Mouse (Mus musculus) midbrain, embryonic 12.5 days (tissue): ENCODE measurements at regions not wholly inside any gene's neighbourhood (a gene's known extent, or its start where the extent isn't known, plus 50 kb on each side); places are given as distances from the start of the nearest gene placed in this dataset.

Source experiments
- ATAC-seq: fragments of 200-750 bp; cut with Nextera tagmentation; 2 replicates; pipeline ENCODE4 v1.8.0; 2017; ENCODE audit warnings: low read depth, moderate TSS enrichment, moderate library complexity; ENCODE audit not compliant: low FRiP score
- H3K27ac ChIP-seq: fragments of 300-500 bp; sonication (generic); replicated peaks from 2 replicates; pipeline ENCODE4 v1.5.1; 2016; ENCODE audit warnings: mild to moderate bottlenecking
- H3K27me3 ChIP-seq: fragments of 300-500 bp; sonication (generic); 2 replicates; pipeline ENCODE4 v1.6.1; 2016; ENCODE audit warnings: mild to moderate bottlenecking
- H3K36me3 ChIP-seq: fragments of 300-500 bp; sonication (generic); 2 replicates; pipeline ENCODE4 v1.6.1; 2016
- H3K4me1 ChIP-seq: fragments of 300-500 bp; sonication (generic); 2 replicates; pipeline ENCODE4 v1.6.1; 2016
- H3K4me2 ChIP-seq: fragments of 300-500 bp; sonication (generic); replicated peaks from 2 replicates; pipeline ENCODE4 v1.6.1; 2016; ENCODE audit warnings: mild to moderate bottlenecking, moderate library complexity
- H3K4me3 ChIP-seq: fragments of 300-500 bp; sonication (generic); 2 replicates; pipeline ENCODE4 v1.5.1; 2016; ENCODE audit warnings: mild to moderate bottlenecking
- H3K9ac ChIP-seq: fragments of 300-500 bp; sonication (generic); replicated peaks from 2 replicates; pipeline ENCODE4 v1.6.1; 2016; ENCODE audit warnings: mild to moderate bottlenecking, moderate library complexity
- H3K9me3 ChIP-seq: fragments of 300-500 bp; sonication (generic); 2 replicates; pipeline ENCODE4 v1.6.1; 2016; ENCODE audit warnings: mild to moderate bottlenecking
- WGBS: fragments of 180-500 bp; shearing (Covaris S2); methylation state at CpG from one replicate; pipeline ENCODE4 v1.1.7; 2016; 5-methylcytosine and 5-hydroxymethylcytosine counted together

DNA sequence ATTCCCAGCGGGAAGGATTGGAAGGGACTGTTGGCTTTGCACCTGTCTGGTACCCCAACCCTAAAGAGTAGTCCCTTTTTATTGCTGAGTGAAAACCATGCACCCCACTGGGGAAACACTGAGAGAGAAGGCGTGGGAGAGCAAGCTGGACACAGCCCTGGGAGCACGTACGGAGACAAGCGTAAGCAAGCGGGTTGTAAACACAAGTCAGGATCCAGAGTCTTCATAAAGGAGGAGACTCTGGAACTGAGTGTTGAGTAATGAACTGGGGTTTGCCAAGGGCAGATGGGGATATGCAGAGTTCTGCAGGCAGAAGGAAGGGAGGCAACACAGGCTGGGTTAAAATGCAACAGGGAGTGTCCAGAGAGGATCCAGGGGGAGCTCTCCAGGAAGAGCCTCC is 141.5 kb upstream of the Dyrk2 start:
- Histone ChIP-seq H3K27ac (no peak overlapping the region), H3K36me3 (no peaks in the 10 kb centered on the region), H3K9me3 (no peaks in the 10 kb centered on the region), H3K4me1 (no peaks in the 10 kb centered on the region), H3K9ac (no peak overlapping the region), H3K27me3 (no peaks in the 10 kb centered on the region), H3K4me3 (no peak overlapping the region), H3K4me2 (no peak overlapping the region)
- 86% methylated on average over 6 of the region's 6 CpGs for WGBS
- ATAC-seq, result no peak

DNA sequence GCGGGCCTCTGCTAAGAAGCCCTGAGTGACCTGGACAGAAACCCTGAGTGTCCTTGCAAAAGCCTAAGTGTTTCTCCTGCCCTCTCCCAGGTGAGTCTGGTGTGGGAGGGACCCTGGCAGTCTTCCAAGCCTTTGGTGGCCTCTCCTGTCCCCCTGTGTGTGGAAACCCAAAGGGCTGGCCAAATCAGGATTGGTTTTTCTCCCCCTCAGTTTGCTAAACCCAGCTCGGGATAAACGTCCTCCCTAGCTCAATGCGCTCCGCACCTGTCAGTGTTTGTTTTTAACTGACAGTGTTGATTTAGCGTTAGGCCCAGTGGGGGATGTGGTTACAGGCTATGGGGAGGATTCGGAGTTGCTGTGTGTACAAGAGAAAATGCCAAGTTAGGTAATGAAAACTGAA is 140.9 kb upstream of the Dyrk2 start:
- H3K36me3 ChIP-seq, result no peaks in the 10 kb centered on the region
- no peak overlapping the region for H3K4me3 ChIP-seq
- H3K27ac ChIP-seq, result no peak overlapping the region
- WGBS, result 47% methylated on average over 7 of the region's 7 CpGs
- no peak overlapping the region for H3K9ac ChIP-seq
- H3K9me3 ChIP-seq, result no peaks in the 10 kb centered on the region
- no peak for ATAC-seq
- no peaks in the 10 kb centered on the region for H3K27me3 ChIP-seq
- no peak overlapping the region for H3K4me2 ChIP-seq
- no peaks in the 10 kb centered on the region for H3K4me1 ChIP-seq

DNA sequence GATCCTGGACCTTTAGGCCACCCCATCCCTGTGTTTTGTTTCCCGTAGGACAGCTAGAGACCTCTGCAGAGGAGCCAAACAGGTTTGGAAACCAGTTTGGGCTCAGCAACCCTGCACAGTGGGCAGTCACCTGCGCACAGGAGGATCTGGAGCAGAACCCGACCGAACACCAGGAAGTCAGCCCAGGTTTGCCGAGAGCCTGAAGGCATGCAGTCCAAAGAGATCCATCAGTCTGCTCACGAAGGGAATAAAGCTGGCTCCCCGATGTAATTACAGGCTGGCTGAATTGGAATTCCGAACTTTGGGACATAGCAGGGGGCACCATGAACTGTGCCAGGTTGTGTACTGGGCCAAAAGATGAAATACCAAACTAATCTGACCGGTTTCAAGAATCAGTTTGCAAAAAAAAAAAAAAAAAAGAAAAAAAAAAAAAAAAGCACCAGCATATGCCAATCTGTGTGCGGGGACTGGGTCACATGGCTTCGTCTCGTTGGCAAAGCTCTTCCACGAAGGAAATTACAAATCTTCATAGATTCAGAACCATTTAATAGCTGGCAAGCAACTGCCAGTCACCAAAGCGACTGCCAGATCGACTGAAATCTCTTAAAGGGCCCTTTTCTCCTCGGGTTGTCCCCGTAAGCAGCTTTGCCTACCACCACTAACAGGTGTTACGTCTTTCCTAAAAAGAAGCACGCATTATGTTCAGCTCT is 137.0 kb upstream of the Dyrk2 start:
- H3K4me3 ChIP-seq, result no peak overlapping the region
- no peaks in the 10 kb centered on the region for H3K36me3 ChIP-seq
- no peak overlapping the region for H3K9ac ChIP-seq
- no peaks in the 10 kb centered on the region for H3K27me3 ChIP-seq
- no peak overlapping the region for H3K4me2 ChIP-seq
- 91% methylated on average over 19 of the region's 19 CpGs for WGBS
- no peak overlapping the region for H3K27ac ChIP-seq
- no peaks in the 10 kb centered on the region for H3K9me3 ChIP-seq
- no peaks in the 10 kb centered on the region for H3K4me1 ChIP-seq
- ATAC-seq, result no peak

DNA sequence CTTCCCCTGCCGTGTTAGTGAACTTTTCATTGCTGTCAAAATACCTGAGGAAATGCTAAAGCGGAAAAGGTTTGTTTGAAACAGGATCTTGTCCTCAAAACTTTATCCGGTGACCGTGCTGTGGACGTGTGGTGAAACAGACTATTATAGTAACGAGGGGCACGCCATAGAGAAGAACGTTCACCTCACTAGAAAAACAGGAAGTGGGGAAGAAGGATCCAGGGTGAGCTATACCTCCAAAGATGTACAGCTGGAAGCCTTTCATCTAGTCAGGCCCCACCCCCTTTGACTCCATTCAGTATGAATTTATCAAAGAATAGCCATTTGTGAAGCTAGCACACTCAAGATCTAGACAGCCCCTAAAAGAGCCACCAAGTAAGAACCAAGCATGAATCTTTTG is 135.5 kb upstream of the Dyrk2 start:
- no peaks in the 10 kb centered on the region for H3K27me3 ChIP-seq
- H3K4me1 ChIP-seq, result no peaks in the 10 kb centered on the region
- no peak for ATAC-seq
- WGBS, result 96% methylated on average over 8 of the region's 8 CpGs
- H3K4me2 ChIP-seq, result no peak overlapping the region
- H3K9ac ChIP-seq, result no peak overlapping the region
- no peaks in the 10 kb centered on the region for H3K9me3 ChIP-seq
- H3K27ac ChIP-seq, result no peak overlapping the region
- H3K4me3 ChIP-seq, result no peak overlapping the region
- no peaks in the 10 kb centered on the region for H3K36me3 ChIP-seq

DNA sequence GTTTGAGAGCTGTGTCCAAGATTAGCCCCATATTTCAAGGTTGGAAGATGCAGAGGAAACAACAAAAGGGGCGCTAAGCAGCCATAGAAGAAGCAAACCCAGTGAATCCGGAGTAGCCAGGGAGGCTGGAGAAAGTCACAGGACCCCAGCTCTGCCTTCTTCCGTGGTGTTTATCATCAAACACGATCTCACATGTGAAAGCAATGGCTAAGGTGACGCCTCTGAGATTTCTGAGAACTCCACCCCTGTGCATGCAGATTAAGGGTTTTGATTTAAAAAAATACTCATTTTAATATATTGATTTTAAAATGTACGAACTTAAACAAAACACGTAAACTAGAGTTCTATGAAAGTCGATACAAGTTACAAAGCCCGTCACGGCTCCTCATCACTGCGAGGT is 134.4 kb upstream of the Dyrk2 start:
- H3K9me3 ChIP-seq, result no peaks in the 10 kb centered on the region
- ATAC-seq, result no peak
- H3K27ac ChIP-seq, result no peak overlapping the region
- no peaks in the 10 kb centered on the region for H3K36me3 ChIP-seq
- H3K27me3 ChIP-seq, result no peaks in the 10 kb centered on the region
- no peak overlapping the region for H3K9ac ChIP-seq
- H3K4me3 ChIP-seq, result no peak overlapping the region
- WGBS, result 91% methylated on average over 11 of the region's 11 CpGs
- no peaks in the 10 kb centered on the region for H3K4me1 ChIP-seq
- H3K4me2 ChIP-seq, result no peak overlapping the region

DNA sequence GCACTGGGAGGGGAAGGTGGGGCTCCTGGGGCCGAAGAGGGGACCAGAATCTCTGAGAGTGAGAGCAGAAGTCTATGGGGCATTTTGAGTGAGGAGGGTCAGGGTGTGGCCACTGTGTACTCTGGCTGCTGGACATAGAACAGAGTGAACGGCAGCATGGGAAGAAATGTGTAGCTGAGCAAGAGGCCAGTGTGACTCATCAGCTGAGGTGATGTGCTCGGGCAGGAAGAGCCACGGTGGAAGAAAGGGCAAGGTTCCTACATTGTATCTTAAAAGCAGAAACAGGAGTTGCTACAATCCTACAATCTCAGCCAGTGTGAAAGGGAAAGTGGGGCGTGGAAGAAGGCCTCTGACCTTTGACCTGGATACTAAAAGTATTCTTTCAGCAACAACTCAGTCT is 133.8 kb upstream of the Dyrk2 start:
- Histone ChIP-seq H3K4me3 (no peak overlapping the region), H3K9ac (no peak overlapping the region), H3K27me3 (no peaks in the 10 kb centered on the region), H3K4me2 (no peak overlapping the region), H3K4me1 (no peaks in the 10 kb centered on the region), H3K9me3 (no peaks in the 10 kb centered on the region), H3K36me3 (no peaks in the 10 kb centered on the region), H3K27ac (no peak overlapping the region)
- 69% methylated on average over 5 of the region's 5 CpGs for WGBS
- no peak for ATAC-seq

DNA sequence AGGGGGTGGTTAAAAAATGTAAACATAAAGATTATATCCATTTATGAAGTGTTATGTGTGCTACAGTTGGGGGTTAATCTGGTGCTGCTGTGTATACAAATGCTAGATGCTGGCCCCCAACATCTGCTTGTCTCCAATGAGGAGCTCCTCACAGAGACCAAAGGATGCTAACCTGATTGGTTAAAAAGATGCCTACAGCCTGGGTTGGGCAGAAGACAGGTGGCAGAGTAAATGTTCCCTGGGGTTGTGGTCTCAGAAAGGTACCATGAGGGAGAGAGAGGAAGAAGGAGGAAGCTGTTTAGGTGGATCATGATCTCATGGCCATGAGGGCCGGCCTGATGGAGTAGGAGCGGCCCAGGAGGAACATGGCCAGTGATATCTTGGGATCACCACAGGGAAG is 133.0 kb upstream of the Dyrk2 start:
- Histone ChIP-seq H3K4me2 (no peak overlapping the region), H3K9me3 (no peaks in the 10 kb centered on the region), H3K36me3 (no peaks in the 10 kb centered on the region), H3K27me3 (no peaks in the 10 kb centered on the region), H3K27ac (no peak overlapping the region), H3K4me3 (no peak overlapping the region), H3K4me1 (no peaks in the 10 kb centered on the region), H3K9ac (no peak overlapping the region)
- ATAC-seq, result no peak
- WGBS, result 98% methylated on average over 2 of the region's 2 CpGs

DNA sequence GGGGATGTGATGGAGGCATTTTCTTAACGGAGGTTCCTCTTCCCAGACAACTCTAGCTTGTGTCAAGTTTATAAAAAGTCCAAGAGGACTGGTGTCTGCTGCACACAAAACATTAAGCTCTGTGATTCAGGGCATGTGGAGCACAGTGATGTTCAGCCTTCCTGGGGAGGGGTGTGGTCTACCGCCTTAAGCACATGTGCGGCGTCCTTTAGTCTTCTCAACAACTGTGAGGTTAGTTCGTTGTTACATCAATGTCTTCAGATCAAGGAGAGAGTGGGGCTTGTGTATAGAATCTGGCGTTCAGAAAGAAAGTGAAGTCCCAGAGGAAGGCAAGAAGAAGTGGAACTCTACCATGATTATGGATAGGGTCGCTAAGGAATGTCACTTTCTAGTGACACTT is 131.9 kb upstream of the Dyrk2 start:
- Histone ChIP-seq H3K27me3 (no peaks in the 10 kb centered on the region), H3K27ac (no peak overlapping the region), H3K36me3 (no peaks in the 10 kb centered on the region), H3K4me3 (no peak overlapping the region), H3K9ac (no peak overlapping the region), H3K9me3 (no peaks in the 10 kb centered on the region), H3K4me1 (no peaks in the 10 kb centered on the region), H3K4me2 (no peak overlapping the region)
- ATAC-seq, result no peak
- 94% methylated on average over 7 of the region's 7 CpGs for WGBS

DNA sequence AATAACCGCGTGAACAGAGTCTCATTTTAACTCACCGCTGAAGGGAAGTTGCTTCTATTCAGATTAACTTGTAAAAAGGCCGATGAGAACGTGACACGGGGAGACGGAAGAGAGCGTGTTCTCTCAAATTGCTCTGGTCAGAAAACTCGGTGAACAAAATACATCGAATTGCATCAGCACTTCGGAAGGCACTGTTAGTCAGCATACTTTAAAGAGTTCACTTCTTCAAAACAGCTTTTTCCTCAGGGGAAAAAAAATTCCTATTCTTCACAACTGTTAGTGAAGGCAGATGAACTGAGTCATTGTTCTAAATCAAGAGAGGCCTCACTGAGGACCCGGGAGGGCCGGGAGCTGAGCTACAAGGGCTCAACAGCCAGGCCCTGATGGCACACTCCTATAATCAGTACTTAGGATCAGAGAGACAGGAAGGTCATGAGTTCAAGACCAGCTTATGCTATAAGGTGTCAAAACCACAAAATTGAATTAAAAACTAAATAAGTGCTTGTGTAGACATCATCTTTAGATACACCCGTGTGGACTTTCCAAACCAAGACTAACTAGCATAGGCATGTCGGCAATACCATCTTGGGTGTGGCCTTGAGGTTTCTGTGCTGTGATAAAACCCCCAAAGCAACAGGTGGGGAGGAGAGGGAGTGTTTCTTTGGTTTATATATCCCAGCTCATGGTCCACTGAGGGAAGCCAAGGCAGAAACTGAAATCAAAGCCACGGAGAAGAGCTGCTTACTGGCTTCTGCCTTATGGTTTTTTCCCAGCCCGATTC is 131.2 kb upstream of the Dyrk2 start:
- Histone ChIP-seq H3K9ac (no peak overlapping the region), H3K4me3 (no peak overlapping the region), H3K4me2 (no peak overlapping the region), H3K27me3 (no peaks in the 10 kb centered on the region), H3K27ac (no peak overlapping the region), H3K4me1 (no peaks in the 10 kb centered on the region), H3K9me3 (no peaks in the 10 kb centered on the region), H3K36me3 (no peaks in the 10 kb centered on the region)
- no peak for ATAC-seq
- 89% methylated on average over 17 of the region's 17 CpGs for WGBS

DNA sequence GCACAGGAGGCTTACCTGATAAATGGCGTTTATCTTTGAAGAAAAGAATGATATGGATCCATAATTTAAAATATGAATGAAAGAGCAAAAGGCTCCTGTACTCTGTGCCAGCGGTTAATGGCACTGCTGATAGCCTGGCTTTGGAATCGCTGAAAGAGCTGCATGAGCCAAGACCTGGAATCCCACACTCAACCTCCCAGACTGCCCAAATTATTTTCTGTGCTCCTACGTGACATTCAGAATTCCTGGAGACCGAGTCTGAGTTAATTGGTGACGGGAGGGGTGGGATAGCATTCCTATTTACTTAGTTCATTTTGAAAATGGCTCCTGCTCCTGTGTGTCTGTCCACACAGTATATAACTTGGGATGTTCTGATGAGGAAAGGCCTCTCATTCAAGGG is 129.0 kb upstream of the Dyrk2 start:
- WGBS, result 86% methylated on average over 6 of the region's 6 CpGs
- H3K36me3 ChIP-seq, result no peaks in the 10 kb centered on the region
- no peaks in the 10 kb centered on the region for H3K27me3 ChIP-seq
- no peaks in the 10 kb centered on the region for H3K9me3 ChIP-seq
- H3K4me2 ChIP-seq, result no peak overlapping the region
- H3K4me1 ChIP-seq, result no peaks in the 10 kb centered on the region
- H3K9ac ChIP-seq, result no peak overlapping the region
- no peak for ATAC-seq
- no peak overlapping the region for H3K4me3 ChIP-seq
- no peak overlapping the region for H3K27ac ChIP-seq

DNA sequence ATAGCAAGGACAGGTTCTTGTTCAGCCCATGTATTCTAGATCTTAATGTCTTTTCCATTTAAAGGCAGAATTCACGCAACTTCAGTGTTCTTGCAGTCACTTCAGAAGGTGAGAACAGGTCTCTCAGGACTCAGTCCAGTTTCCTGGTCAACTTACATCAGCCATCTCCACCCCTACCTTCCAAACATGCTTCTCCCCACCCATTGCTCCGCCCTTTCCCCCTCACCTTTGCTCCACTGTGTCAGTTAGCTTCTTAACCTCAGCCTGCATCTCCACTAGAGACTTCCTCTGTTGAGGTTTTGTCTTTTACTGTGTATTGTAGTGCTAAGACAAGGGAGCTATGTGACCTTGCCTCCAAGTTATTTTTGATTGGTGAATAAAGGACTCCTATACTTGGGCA is 127.0 kb upstream of the Dyrk2 start:
- Histone ChIP-seq H3K4me3 (no peak overlapping the region), H3K27ac (no peak overlapping the region), H3K4me1 (no peaks in the 10 kb centered on the region), H3K36me3 (no peaks in the 10 kb centered on the region), H3K4me2 (no peak overlapping the region), H3K9me3 (no peaks in the 10 kb centered on the region), H3K9ac (no peak overlapping the region), H3K27me3 (no peaks in the 10 kb centered on the region)
- 95% methylated on average over 2 of the region's 2 CpGs for WGBS
- no peak for ATAC-seq

DNA sequence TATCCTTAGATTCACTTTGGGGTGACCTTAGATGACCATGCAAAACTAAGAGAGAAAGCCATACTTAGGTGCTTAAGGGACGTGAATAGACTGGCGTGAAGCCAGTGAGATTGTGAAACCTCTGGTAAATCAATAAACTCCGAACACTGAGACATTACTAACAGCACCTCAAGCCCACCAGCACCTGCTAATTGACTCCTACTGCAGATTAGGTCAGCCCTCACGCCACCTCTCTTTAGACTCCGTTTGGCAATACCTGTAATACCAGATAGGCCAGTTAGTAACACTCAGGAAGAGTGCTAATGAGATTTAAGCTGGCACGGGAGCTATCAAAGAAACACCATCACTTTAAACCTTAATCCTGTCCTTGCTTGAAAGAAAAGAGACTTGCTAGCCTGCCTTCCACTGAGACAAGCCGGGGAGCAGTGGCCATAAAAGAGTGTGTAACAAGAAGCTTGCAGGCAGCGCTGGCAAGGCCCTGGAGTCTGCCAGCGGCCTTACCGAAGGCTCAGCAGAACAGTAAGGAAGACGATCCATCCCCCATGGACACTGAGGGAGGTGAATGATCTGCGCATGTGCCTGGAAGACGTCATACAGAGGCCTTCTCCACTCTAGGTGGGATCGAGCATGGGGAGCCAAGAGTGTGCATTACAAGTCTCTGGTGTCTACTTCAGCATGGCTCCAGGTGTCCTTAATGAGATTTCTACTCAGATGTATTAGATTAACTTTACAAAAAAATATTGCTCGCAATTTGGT is 124.0 kb upstream of the Dyrk2 start:
- Histone ChIP-seq H3K36me3 (no peaks in the 10 kb centered on the region), H3K9ac (no peak overlapping the region), H3K4me1 (no peaks in the 10 kb centered on the region), H3K27me3 (no peaks in the 10 kb centered on the region), H3K4me2 (no peak overlapping the region), H3K27ac (no peak overlapping the region), H3K4me3 (no peak overlapping the region), H3K9me3 (no peaks in the 10 kb centered on the region)
- 59% methylated on average over 15 of the region's 15 CpGs for WGBS
- ATAC-seq, result no peak
